Mouse (Mus musculus): Measurements from ENCODE around the gene Cinp. TPM values are rescaled to one million over a fixed set of nuclear protein-coding genes. Genes with fewer than 3 reads are reported as not detected.

Cinp gene
- polyA plus RNA-seq, 2 experiments: 74.8 to 77.6 TPM

DNA sequence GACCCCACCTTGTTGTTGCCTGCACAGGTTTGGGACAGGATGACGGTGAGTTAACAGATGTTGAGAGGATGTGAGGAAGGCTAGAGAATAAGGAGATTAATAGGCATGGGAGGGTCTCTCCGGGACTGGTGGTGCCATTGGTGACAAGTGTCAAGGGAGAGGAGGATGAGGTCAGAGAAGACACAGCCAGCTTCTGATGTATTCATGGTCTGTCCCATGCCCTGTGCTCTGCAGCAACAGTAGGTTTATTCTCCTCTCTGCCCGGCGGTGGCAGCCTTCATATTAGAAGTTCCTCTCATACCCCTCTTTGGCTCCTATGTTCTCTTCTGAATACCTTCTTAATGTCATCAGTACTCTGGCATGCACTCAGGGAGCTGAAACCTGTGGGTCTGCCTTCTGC lies 31.3 kb upstream of the Cinp start:
- ATAC-seq (ENCODE audit: low FRiP score, low read depth) (no peak), DNase-seq (ENCODE audit: low spot score) (no peak)
- no peak for TF ChIP-seq POLR2A (IDR thresholded peaks at IDR 0.05; ENCODE audit: borderline replicate concordance, extremely low read depth, insufficient read depth, insufficient read length)
- WGBS: 97% methylated on average over 4 of the region's 4 CpGs
- Histone ChIP-seq H3K9me3 (ENCODE audit: control insufficient read depth, low read length) (no peaks in the 10 kb centered on the region), H3K27me3 (ENCODE audit: control insufficient read depth, insufficient read depth, low read length) (no peaks in the 10 kb centered on the region), H3K4me1 (ENCODE audit: control insufficient read depth, insufficient read depth, low read length) (no peaks in the 10 kb centered on the region), H3K27ac (replicated peaks; ENCODE audit: low read depth, low read length) (no peak overlapping the region), H3K4me2 (replicated peaks; ENCODE audit: low read depth, low read length, severe bottlenecking) (no peak overlapping the region), H3K9ac (ENCODE audit: low read depth, low read length, severe bottlenecking) (no peak overlapping the region), H3K4me3 (replicated peaks; ENCODE audit: low read length) (no peak overlapping the region), H3K36me3 (ENCODE audit: control insufficient read depth, insufficient read depth, low read length) (peaks cover 20% of the 10 kb centered on the region)

DNA sequence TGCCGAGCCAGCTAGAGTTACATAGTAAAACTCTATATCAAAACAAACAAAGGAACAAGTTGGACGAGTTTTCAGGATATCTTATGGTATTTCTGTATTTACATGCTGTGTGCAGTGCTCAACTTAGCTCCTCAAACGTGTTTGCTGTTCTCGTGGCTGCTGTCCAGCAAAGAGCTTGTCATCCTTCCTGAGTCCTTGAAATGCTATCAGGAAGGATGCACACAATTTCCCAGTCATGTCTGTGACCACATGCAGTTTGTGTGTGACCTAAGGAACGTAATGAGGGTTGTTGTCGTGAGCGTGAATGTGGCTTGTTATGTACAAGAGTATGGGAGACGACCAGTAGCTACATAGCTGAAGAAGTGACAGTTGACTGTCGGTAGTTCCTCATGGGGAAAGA lies 26.8 kb upstream of the Cinp start:
- H3K27me3 ChIP-seq (ENCODE audit: control insufficient read depth, insufficient read depth, low read length): no peaks in the 10 kb centered on the region
- no peak overlapping the region for H3K9ac ChIP-seq (ENCODE audit: low read depth, low read length, severe bottlenecking)
- no peaks in the 10 kb centered on the region for H3K4me1 ChIP-seq (ENCODE audit: control insufficient read depth, insufficient read depth, low read length)
- no peak overlapping the region for H3K27ac ChIP-seq (replicated peaks; ENCODE audit: low read depth, low read length)
- TF ChIP-seq POLR2A (IDR thresholded peaks at IDR 0.05; ENCODE audit: borderline replicate concordance, extremely low read depth, insufficient read depth, insufficient read length): no peak
- DNase-seq (ENCODE audit: low spot score) (no peak), ATAC-seq (ENCODE audit: low FRiP score, low read depth) (no peak)
- H3K4me3 ChIP-seq (replicated peaks; ENCODE audit: low read length): no peak overlapping the region
- 88% methylated on average over 9 of the region's 9 CpGs for WGBS
- no peaks in the 10 kb centered on the region for H3K9me3 ChIP-seq (ENCODE audit: control insufficient read depth, low read length)
- no peak overlapping the region for H3K4me2 ChIP-seq (replicated peaks; ENCODE audit: low read depth, low read length, severe bottlenecking)
- peaks cover 25% of the 10 kb centered on the region for H3K36me3 ChIP-seq (ENCODE audit: control insufficient read depth, insufficient read depth, low read length)

DNA sequence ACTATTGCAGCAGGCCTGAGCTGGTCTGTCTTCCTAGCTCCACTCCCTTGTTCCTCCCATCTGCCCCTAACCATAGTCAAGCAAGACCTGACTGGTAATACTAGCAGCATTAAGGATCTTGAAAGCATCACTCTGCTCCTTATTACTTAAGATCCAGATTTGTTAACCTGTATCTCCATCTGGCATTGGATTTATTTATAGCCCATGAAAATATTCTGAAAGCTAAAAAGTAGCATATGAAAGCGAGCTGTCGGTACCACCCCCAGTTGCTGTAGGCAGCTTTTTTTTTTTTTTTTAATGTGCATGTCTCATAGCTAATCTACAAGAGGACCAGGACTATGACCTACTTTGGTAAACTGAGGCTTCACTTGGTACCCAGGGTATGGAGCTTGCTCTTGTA lies 21.0 kb upstream of the Cinp start:
- Histone ChIP-seq H3K27me3 (ENCODE audit: control insufficient read depth, insufficient read depth, low read length) (no peaks in the 10 kb centered on the region), H3K9ac (ENCODE audit: low read depth, low read length, severe bottlenecking) (no peak overlapping the region), H3K4me1 (ENCODE audit: control insufficient read depth, insufficient read depth, low read length) (no peaks in the 10 kb centered on the region), H3K9me3 (ENCODE audit: control insufficient read depth, low read length) (no peaks in the 10 kb centered on the region), H3K4me2 (replicated peaks; ENCODE audit: low read depth, low read length, severe bottlenecking) (no peak overlapping the region), H3K27ac (replicated peaks; ENCODE audit: low read depth, low read length) (no peak overlapping the region), H3K36me3 (ENCODE audit: control insufficient read depth, insufficient read depth, low read length) (peaks cover 4% of the 10 kb centered on the region; the same call in 1 of the 2 replicates), H3K4me3 (replicated peaks; ENCODE audit: low read length) (no peak overlapping the region)
- no peak for DNase-seq (ENCODE audit: low spot score)
- TF ChIP-seq POLR2A (IDR thresholded peaks at IDR 0.05; ENCODE audit: borderline replicate concordance, extremely low read depth, insufficient read depth, insufficient read length): no peak
- no peak for ATAC-seq (ENCODE audit: low FRiP score, low read depth)
- 87% methylated on average over 2 of the region's 2 CpGs for WGBS

DNA sequence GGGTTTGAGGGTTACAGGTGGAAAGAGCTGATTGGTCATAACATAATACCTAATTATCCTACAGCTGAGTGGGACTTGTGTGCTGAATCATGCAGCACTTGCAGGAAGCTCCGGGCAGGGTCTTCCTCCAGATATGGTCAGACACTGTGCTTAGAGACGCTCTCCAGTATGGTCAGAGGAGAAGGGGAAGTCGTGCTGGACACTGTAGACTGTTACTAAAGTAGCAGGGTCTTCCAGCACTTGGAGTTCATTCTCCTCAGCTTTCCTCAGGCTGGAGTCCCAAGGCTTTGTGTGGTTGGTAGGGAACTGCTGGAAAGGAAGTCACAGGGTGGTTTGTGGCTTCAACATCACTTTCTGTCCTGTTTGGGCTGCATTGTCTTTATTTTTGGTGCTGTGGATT lies 18.9 kb upstream of the Cinp start:
- WGBS: 84% methylated on average over 3 of the region's 3 CpGs
- no peaks in the 10 kb centered on the region for H3K9me3 ChIP-seq (ENCODE audit: control insufficient read depth, low read length)
- H3K4me3 ChIP-seq (replicated peaks; ENCODE audit: low read length): no peak overlapping the region
- no peak overlapping the region for H3K4me2 ChIP-seq (replicated peaks; ENCODE audit: low read depth, low read length, severe bottlenecking)
- no peaks in the 10 kb centered on the region for H3K27me3 ChIP-seq (ENCODE audit: control insufficient read depth, insufficient read depth, low read length)
- H3K9ac ChIP-seq (ENCODE audit: low read depth, low read length, severe bottlenecking): no peak overlapping the region
- ATAC-seq (ENCODE audit: low FRiP score, low read depth): no peak
- no peak overlapping the region for H3K27ac ChIP-seq (replicated peaks; ENCODE audit: low read depth, low read length)
- no peak for DNase-seq (ENCODE audit: low spot score)
- TF ChIP-seq POLR2A (IDR thresholded peaks at IDR 0.05; ENCODE audit: borderline replicate concordance, extremely low read depth, insufficient read depth, insufficient read length): no peak
- H3K36me3 ChIP-seq (ENCODE audit: control insufficient read depth, insufficient read depth, low read length): no peaks in the 10 kb centered on the region
- H3K4me1 ChIP-seq (ENCODE audit: control insufficient read depth, insufficient read depth, low read length): no peaks in the 10 kb centered on the region

DNA sequence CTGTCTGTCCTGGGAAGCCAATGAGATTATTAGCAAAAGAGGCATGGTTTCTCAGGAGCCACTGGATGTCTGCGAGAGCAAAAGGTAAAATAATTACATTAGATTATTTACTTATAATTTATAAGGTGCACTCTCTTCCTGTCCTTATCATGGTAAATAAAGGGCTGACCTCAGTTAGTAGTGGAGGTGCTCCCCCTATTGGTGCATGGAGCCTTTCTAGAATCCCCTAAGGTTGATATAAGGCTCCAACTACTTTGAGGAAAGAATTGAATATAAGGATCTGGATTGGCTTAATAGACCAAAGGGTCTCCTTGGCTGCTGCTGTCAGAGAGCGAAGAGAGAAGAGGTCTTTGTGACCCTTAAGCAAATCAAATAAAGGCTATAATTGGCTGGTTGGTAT lies 14.6 kb upstream of the Cinp start:
- H3K4me2 ChIP-seq (replicated peaks; ENCODE audit: low read depth, low read length, severe bottlenecking): no peak overlapping the region
- WGBS: 94% methylated on average over 2 of the region's 2 CpGs
- no peak for ATAC-seq (ENCODE audit: low FRiP score, low read depth)

DNA sequence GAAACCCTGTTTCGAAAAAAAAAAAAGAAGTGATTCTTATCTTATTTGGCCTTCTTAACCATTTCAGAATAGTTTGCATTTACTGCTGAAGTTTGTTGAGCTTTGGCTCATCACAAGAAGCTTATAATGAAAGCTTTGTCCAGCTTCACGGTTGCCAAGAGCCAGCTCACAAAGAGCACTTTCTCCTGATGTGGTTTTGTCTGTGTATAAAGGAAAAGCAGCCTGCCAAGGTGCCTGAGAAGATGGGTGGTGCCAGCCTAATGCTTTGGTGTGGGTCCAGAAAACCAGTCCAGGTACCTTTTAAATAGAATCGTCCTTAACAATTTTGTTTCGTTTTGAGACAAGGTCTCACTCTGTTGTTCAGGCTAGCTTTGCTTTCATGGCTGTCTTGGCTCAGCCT lies 13.2 kb upstream of the Cinp start:
- Histone ChIP-seq H3K9ac (ENCODE audit: low read depth, low read length, severe bottlenecking) (no peak overlapping the region), H3K4me2 (replicated peaks; ENCODE audit: low read depth, low read length, severe bottlenecking) (no peak overlapping the region), H3K27ac (replicated peaks; ENCODE audit: low read depth, low read length) (no peak overlapping the region), H3K4me3 (replicated peaks; ENCODE audit: low read length) (no peak overlapping the region), H3K9me3 (ENCODE audit: control insufficient read depth, low read length) (no peaks in the 10 kb centered on the region), H3K36me3 (ENCODE audit: control insufficient read depth, insufficient read depth, low read length) (peaks cover 2% of the 10 kb centered on the region; the same call in 1 of the 2 replicates), H3K27me3 (ENCODE audit: control insufficient read depth, insufficient read depth, low read length) (no peaks in the 10 kb centered on the region), H3K4me1 (ENCODE audit: control insufficient read depth, insufficient read depth, low read length) (no peaks in the 10 kb centered on the region)
- ATAC-seq (ENCODE audit: low FRiP score, low read depth): no peak
- WGBS: 83% methylated on average over 4 of the region's 4 CpGs
- no peak for TF ChIP-seq POLR2A (IDR thresholded peaks at IDR 0.05; ENCODE audit: borderline replicate concordance, extremely low read depth, insufficient read depth, insufficient read length)
- no peak for DNase-seq (ENCODE audit: low spot score)

More for the DNA sequence above, 14.6 kb upstream of the Cinp start:
- H3K27me3 ChIP-seq (ENCODE audit: control insufficient read depth, insufficient read depth, low read length): no peaks in the 10 kb centered on the region
- TF ChIP-seq POLR2A (IDR thresholded peaks at IDR 0.05; ENCODE audit: borderline replicate concordance, extremely low read depth, insufficient read depth, insufficient read length): no peak
- H3K4me3 ChIP-seq (replicated peaks; ENCODE audit: low read length): no peak overlapping the region
- no peaks in the 10 kb centered on the region; the same call in 1 of the 2 replicates for H3K36me3 ChIP-seq (ENCODE audit: control insufficient read depth, insufficient read depth, low read length)
- no peak overlapping the region for H3K9ac ChIP-seq (ENCODE audit: low read depth, low read length, severe bottlenecking)
- H3K27ac ChIP-seq (replicated peaks; ENCODE audit: low read depth, low read length): no peak overlapping the region
- DNase-seq (ENCODE audit: low spot score): no peak
- no peaks in the 10 kb centered on the region for H3K4me1 ChIP-seq (ENCODE audit: control insufficient read depth, insufficient read depth, low read length)
- no peaks in the 10 kb centered on the region for H3K9me3 ChIP-seq (ENCODE audit: control insufficient read depth, low read length)

Measured in limb, embryonic 14.5 days (tissue).